Mouse (Mus musculus) WW6 (cell line): ENCODE measurements at regions not wholly inside any gene's neighbourhood (a gene's known extent, or its start where the extent isn't known, plus 50 kb on each side); places are given as distances from the start of the nearest gene placed in this dataset.

ENCODE experiments used
- DNase-seq: peaks from one replicate; pipeline ENCODE4 v3.0.0-alpha.2; 2013; ENCODE audit warnings: low read depth, low spot score

DNA sequence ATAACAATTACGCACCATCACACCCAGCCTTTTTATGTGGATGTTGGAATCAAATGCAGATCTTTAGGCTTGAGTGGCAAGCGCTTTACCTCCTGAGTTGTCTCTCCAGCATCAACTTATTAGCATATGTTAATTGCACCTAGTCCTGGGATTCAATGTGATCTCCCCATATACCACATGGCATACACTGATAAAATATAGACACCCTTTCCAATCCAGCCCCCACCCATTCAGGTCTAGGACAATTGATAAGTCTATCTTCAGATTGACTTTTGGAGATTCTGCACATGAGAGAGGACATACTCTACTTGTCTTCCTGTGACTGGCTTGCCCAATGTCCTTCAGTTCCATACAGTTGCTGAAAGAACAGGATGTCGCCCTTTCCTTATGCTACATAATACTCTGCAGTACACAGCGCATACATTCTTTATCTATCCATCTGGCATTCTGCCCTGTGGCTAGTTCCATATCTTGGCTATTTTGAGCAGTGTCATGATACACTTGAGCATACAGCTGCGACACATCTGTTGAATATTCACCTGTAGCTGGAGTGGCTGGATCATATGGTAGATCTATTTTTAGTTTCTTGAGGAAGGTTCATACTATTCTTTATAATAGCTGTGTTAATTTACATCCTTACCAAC lies 120.3 kb downstream of the Gsdmc2 start:
- no peak for DNase-seq

DNA sequence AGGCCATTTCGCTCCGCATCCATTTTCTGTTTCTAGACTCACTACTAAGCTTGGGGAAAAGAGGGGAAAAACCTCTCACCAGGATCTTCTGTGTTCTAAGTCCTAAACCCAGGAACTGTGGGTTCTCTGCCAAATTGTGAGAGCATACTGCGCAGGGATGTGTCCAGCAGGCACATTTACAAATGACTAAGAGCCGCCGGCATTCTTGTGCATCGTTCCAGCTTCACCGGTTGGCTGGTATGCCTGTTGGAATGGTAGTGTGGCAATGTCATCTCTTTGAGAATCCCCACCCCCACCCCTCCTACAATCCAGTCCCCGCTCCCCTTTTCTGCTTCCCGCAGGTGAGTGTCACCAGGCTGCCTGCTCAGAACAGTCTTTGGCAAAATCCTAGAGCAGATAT lies 122.0 kb downstream of the Gsdmc2 start:
- DNase-seq, result no peak

DNA sequence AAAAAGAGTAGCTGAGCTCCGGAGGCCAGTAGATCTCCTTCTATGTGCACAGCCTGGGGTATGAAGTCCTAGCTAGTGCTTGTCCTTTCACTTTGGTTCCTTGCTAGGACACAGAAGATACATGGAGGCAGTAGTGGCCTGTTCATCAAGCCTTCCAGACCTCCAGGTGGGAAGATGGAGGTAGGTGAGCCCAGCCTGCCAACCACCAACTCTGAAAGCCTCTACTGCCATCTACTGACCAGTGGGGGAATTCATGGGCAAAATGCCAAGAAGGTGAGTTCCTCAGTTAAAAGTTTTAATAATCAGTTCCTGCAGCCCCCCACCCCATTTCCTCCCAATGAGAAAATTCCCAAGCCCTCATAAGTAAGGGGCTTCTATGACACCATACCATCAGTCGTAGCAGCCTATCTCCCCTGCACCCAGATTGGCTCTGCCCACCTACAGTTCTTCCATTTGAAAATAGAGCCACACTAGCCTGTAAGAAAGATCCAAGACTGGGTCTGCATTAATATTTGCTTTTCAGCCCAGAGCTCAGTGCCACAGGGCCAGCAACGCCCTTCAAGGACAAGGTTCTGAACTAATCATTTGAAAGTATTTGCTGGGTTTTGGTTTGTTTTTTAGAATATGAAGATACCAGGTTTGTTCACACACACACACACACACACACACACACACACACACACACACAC lies 123.2 kb downstream of the Gsdmc2 start:
- DNase-seq, result peak; percentile 24

DNA sequence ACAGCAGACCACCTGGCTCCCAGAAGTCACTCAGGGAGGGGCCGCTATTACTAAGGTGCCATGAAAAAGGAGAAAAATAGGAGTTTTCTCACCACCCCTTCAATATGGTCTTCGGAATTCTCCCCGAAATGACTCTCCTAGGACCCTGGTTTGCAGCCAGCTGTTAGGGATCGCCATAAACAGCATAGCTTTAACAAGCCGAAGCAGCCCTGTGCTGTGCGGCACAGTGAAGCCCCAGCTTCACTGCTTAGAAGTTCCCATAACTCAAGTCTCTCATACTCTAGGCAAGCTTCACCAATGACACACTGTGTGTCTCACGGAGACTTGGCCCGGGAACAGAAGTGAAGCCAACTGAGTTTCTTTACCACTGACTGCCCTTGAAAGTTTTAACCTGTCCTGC lies 127.2 kb downstream of the Gsdmc2 start:
- DNase-seq, result no peak

DNA sequence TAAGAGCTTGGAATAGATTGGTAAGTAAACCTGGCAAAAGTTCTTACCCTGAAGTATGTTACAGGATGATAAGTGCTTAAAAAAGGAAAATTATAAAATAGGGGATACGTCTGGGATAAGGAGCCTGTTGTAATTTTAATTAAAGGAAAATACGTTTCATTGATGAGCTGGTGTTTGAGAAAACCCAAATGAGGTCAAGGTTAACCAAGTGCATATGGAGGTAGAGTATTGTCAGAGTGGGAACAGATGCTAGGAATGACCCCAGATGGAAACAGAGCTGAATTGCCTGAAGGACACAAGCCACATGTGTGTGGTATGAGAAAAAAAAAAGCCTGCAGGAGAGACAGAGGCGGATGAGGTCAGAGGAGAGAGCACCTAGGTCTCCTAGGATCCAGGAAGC lies 131.3 kb downstream of the Gsdmc2 start:
- no peak for DNase-seq

DNA sequence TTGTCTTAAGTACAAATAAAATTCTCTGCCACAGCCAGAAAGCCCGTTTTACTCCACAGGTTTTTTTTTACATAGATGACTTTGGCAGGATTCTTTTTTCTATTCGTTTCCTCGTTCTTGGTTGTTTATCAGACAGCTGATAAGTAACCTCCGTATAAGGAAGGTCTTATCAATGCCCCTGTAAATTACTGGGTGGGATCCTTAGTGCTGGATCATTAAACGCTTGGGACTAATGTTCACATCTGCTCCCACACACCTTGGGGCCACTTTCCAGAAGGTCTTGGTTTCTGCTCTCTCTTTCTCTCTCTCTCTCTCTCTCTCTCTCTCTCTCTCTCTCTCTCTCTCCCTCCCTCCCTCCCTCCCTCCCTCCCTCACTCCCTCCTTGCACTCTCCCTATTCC lies 134.6 kb downstream of the Gsdmc2 start:
- DNase-seq, result no peak

DNA sequence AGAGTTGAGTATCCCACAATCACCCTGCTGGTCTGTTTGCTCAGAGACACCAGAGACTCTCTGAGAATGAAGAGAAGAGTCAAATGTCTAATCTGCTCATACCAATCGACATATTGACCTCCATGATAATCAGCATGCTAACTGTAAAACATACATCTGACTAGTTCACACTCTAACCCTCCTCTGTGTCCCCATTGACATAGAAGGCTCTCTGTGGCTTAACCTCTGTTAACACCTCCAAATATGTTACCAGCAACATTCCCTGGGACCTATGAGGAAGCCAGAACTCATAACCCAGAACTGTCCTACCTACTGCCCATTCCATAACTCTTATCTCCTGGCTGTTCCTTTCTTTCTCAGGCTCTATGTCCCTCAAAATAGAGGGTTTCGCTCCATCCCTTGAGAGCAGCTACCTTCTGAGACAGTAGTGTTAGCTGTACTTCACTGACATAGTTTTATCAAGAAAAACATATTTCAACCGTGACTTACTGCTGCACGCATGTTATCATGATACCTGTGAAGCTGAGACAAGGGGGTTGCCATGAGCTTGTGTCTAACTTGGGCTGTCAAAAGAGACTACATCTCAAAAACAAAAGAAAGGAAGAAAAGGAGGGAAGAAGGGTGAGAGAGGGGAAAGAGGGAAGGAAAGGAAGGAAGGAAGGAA lies 135.6 kb downstream of the Gsdmc2 start:
- DNase-seq, result no peak

DNA sequence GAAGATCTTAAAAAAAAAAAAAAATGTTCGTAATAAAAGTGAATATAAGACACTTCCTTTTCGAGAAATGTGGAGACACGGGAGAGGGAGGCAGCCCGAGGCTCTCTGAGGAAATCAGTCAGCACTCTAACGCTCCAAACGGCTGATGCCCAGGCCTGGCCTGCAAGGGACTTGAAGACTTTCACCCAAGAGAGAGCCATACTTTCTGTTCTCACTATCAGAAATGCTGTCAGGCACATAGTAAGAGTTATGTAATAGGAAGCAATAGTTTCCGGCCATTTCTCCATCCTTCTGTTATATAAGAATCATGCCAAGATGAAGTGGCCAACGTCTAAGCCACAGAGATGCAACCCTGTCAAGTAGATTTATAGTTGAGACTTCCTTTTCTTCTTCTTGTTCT lies 140.3 kb downstream of the Gsdmc2 start:
- DNase-seq, result no peak

DNA sequence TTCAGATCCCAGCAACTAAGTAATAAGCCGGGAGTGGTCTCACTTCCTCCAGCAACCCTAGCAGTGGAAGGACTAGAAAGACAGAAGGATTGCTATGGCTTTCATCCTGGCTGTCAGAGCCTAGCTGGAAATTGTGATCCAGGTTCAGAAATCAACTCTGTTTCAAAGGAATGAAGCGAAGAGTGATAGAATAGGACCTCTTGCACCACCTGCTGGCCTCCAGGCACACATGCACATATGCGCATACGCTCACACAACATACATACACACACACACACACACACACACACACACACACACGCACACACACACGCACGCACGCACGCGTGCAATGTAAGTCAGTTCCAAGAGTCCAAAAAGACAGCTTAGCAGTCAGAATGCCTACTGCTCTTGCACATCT lies 147.1 kb downstream of the Gsdmc2 start:
- DNase-seq, result no peak

DNA sequence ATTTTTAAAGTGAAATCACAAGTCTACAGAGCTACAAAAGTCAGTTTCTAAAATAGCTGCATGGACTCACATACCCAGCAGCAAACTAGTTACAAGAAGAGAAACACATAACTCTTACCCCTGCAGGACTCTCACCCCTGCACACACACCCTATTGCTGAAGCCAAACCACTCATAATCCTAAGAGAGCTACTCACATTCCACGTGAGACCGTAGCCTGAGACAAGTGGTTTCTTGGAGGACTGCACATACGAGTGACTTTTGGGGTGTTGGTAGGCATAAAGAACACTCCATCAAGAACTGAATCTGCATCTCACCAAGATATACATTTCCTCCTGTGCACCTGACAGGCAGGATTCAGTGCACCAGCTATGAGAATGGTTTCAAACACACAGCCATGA lies 150.8 kb downstream of the Gsdmc2 start:
- no peak for DNase-seq

DNA sequence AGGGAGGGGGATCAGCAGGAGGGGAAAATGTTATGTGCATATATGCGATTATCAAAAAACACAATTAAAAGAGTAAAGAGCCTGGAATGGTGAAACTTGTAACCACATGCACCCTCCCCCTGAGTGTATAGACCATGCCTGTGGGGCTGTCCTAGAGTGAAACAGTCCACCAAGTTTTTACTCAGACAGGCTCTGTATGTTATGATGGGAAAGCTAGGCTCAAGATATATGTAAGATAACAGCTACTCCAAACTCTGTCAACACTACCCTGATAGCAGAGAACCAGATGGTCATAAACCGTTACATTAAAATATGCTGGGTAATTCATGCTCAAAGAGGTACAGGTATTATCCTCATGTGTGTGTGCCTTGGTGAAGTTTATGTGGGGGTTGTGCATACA lies 151.4 kb downstream of the Gsdmc2 start:
- no peak for DNase-seq

DNA sequence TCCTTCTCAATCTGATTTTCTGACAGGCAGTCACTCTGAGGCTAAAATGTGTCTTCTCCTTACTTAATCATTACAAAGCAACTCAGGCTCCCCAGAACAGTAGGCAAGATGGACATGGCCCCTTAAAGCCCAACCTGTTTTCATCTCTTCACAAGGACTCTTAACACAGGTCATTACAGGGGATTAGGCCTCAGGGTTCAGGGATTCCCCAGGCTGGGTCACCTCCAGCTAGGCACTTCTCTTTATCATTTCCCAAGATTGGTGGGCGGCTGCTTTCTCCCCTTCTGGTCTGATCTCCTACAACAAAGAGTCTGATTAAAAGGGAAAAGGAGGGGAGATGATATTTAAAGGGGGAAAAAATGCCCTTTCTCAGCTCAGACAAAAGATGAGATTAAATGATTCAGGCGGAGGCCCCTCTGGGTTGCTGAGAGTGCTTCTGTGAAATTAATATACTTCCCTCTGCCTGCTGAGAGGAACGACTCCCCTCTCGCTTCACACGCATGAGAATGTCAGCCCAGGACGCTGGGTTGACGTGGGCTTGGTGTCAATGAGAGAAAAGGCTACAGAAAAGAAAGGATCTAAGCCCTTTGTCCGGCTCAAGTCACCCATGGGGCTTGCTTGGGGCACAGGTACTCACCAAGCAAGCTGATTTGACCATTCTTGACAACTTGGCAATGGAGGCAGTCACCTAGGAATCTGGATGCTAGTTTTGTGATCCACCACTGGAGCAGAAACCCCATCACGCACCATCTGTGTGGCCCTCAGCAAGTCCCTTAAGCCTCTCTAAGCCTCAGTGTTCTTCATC lies 152.3 kb downstream of the Gsdmc2 start:
- no peak for DNase-seq

DNA sequence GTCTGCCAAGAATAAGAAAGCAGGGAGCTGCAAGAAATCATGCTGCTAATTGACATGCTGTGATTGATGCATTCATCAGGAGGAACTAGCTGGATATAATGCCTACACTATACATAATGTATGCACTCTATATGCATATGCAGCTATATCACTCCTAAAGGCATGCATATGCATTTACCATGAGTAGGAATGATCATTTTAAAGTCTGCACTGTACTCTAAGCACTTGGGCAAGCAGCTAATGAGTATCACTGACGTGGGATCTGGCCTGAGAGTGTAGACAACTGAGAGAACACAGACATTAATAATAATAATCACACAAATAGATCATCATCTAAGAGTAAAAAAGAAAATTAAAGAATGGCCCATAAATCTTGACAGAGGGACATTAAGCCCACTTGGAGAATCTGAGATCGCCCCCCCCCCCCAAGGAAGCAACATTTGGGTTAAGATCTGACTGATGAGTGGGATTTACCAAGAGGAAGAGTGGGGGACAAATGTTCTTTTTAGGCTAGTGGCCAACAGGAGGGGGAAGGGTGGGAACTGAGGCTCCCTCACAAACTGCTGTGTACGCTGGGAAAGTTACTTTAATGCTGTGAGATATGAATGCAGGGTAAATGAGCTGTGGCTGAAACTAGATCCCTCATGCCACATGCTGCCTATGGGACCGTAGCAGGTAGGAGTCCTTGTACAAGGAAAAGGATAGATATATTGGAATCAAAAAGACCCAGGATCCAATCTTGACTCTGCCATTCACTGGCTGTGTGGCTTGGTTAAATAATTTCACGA lies 155.0 kb downstream of the Gsdmc2 start:
- no peak for DNase-seq

DNA sequence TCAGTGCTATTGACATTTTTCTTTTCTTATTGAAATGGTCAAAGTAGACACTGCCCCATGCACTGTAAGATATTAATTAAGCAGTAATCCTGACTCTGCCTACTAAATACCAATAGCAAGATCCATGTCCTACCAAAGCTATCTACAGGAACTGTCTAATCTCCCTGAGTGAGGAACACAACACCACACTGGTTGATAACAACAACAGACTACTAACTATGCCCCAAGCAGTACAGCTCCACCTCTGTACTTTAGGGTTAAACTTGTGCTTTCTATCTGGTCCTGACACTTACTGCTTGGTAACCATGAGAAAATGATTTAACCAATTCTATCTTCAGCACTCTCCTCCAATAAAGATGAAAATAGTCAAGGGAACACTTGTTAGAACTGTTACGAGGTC lies 157.1 kb downstream of the Gsdmc2 start:
- DNase-seq, result no peak

DNA sequence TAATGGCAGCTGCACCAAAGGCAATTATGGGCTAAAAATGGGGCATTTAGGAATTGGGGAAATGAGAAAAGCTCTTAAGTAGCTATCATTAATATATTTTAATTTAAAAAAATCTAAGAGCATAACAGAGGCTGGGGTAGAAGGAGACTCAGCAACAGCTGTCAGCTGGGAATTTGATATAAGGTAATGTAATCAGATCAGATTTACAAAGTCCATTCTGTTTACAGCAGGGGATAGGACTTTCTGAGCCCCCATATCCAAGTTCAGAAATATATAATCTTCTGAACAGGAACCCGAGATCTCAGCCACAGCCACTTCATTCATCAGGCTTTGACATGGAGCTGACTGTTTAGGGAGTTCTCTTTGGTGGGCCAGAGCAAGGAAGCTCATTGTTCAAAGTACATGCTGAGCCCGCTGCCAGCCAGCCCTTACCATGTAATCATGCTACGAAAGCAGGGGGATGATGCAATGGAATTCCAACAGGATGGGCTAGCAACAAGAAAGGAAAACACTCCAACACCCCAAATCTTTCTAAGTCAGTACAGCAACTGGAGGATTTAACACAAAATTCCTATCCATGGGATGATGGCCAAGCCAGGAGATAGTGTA lies 157.9 kb downstream of the Gsdmc2 start:
- DNase-seq, result no peak

DNA sequence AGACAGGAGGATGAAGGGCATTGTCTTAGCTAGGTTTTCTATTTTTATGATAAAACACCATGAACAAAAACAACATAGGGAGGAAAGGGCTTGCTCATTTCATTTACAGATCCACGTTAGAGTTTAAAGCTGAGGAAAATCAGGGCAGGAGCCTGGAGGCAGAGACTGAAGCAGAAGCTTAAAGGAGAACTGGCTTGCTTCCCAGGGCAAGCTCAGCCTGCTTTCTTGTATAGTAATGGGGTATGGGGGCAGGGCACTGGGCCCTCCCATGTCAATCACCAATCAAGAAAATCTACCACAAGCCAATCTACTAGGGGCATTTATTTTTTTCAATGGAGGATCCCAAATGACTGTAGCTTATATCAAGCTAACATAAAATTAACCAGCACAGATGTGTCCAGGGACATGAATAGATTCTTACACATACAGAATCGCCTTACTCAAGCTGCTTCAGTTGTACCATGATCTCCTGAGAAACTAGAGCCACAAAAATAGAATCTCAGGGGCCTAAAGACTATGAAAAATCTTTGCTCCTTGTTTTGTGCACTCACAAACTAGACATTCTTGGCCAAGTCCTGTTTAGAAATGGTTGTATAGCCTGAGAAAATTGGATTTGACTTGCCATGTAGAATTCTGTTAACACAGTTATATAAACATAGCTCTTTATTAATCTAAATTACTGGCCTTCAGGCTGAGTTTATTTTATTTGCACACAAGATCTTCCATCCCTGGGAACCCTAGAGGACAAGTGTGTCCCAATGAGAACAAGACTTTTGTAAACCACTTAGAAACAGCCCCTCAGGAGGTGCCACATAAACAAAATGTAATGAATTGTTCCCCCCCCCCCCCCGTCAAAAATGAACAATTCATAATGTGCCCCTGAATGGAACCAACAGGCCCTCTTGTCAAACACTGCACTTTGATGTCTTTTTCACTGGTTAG lies 164.7 kb downstream of the Gsdmc2 start:
- DNase-seq, result no peak

DNA sequence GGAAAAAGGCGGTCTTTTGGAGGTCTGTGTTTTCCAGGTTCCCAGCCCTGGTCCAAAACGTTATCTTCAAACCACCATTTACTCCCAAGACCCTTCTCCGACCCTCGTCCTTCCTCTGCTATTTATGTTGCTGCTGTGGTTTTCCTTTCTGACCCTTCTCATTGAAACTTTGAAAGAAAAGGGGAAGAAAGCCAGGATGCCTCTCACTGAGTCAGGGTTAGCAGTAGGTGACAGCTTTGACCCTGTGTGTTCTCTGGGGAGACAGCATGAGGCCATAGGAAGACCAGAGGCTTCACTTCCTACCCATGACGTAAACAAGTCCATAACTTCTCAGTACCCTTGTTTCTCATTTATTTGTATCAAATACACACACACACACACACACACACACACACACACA lies 166.1 kb downstream of the Gsdmc2 start:
- DNase-seq, result no peak

DNA sequence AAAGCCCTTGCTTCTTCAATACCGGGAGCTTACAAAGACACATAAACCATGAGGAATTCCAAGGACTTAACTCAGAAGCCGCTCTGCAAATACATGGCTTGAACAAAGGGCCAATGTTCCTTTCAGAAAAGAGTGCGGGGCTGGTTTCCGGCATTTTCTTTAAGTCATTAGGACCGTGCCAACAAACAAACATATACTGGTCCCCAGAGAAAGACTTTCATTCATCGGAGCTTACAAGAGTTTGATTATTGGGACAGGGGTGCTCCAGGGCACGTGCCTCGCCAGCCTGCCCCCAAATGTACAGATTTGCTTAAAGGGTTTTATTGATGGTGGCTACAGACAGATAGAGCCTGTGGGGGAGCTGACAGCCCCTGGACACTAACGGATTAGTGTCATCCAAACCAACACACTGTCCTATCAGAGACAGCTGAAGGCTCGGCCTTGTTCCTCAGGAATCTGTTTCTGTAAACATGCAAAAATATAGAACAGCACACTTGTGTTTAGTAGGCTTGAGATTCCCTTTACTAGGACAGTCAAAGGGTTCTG lies 169.4 kb downstream of the Gsdmc2 start:
- DNase-seq, result no peak

DNA sequence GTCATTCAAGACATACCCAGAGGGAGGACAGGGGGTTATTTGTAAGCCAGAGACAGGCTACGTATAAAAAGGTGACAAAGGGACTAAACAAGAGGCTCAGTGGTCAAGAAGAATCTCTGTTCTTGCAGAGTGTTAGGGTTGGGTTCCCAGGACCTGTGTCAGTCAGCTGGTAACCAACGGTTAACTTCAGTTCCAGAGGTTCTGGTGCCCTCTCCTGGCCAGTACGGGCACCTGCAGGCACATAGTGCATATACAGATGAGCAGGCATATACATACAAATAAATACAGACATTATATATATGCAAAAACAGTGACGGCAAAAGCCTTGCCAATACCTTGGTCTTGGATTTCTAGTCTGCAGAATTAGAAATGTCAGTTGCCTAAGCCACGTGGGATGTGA lies 170.6 kb downstream of the Gsdmc2 start:
- DNase-seq, result no peak

DNA sequence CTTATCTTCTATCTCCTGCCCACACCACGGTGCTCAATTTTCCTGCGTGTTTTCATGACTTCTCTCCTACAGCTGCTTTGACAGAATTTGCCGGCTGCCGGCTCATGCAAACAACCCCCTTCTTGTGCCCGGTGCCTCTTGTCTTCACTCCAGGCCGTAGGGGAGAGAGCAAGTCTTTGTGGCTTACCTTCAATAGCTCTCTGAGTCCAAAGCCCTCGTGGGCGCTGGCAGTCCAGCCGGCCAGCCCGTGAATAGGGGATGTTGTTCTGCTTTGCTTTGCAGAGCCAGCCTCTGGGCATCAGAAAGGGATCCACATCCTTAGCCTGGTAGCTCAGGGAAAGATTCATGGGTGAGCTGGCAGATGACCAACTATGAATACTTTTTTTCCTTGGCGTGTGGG lies 173.9 kb downstream of the Gsdmc2 start:
- DNase-seq, result no peak
